ENCODE assay signal across 8 mouse cellular contexts in the genomic region with DNA sequence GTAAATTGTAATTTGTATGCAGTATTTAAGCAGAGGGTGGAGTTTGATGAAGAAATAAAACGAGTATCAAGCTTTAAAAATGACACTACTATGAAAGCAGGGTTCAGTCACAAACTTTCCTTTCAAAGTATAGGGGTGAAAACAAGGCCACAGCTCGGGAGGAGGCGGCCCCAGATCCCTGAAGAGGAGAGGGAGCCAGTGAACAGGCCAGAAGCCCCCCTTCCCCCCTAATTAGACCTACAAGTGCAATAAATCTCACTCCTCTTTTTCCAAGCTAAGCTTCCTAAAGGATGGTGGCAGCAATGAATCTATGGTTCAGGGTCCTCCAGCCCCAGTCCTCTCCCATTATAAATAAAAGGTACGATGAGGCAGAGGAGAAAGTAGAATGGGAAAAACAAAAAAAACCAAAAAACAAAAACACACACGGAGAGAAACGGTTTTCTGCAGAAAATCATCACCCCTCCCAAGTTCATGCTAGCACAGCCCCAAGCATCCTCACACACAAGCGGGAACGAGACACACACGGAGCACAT. TPM values are rescaled to one million over a fixed set of nuclear protein-coding genes. Genes with fewer than 3 reads are reported as not detected.
DNase-seq lines count a peak whose midpoint lies in the region; ATAC-seq and TF ChIP-seq lines count a peak whose summit lies in the region.

No protein-coding gene starts in this region.

- no peak for TF ChIP-seq POLR2A in ES-Bruce4 (IDR thresholded peaks at IDR 0.05; ENCODE audit: insufficient read depth, low read length)

- TF ChIP-seq CTCF in ES-Bruce4 (IDR thresholded peaks at IDR 0.05; ENCODE audit: low read depth, low read length): no peak

- peaks cover 0 to 16% of the 10 kb centered on the region in 2 experiments; a peak in 2 of 4 replicates for H3K4me1 ChIP-seq in heart, embryonic 14.5 days (ENCODE audit: control insufficient read depth in 2 of 2, insufficient read depth in 2 of 2, low read length in 2 of 2)
- H3K4me1 ChIP-seq in ES-Bruce4 (ENCODE audit: control insufficient read depth, insufficient read depth, low read length): no peaks in the 10 kb centered on the region
- H3K4me1 ChIP-seq in forebrain, embryonic 12.5 days: no peaks in the 10 kb centered on the region; the same call in 1 of the 2 replicates
- no peaks in the 10 kb centered on the region for H3K4me1 ChIP-seq in liver, embryonic 13.5 days (replicated peaks)

- H3K4me3 ChIP-seq in heart, embryonic 14.5 days (ENCODE audit: control insufficient read depth in 1 of 2, insufficient read depth in 1 of 2, low read depth in 1 of 2, low read length in 2 of 2): peak overlapping the region; percentile 54 to 81
- peak overlapping the region; percentile 8; the same call in 1 of the 2 replicates for H3K4me3 ChIP-seq in ES-Bruce4 (ENCODE audit: low read depth, low read length)
- H3K4me3 ChIP-seq in forebrain, embryonic 12.5 days (replicated peaks): peak overlapping the region; percentile 96
- H3K4me3 ChIP-seq in liver, embryonic 13.5 days (replicated peaks): peak overlapping the region; percentile 59

- no peak for TF ChIP-seq EP300 in ES-Bruce4 (IDR thresholded peaks at IDR 0.05; ENCODE audit: insufficient read depth, low read depth, low read length)

- peak overlapping the region; percentile 82 for H3K9ac ChIP-seq in heart, embryonic 14.5 days (ENCODE audit: low read length)
- no peak overlapping the region for H3K9ac ChIP-seq in ES-Bruce4 (ENCODE audit: low read depth, poor library complexity, severe bottlenecking)
- H3K9ac ChIP-seq in forebrain, embryonic 12.5 days: peak overlapping the region; percentile 100
- H3K9ac ChIP-seq in liver, embryonic 13.5 days: no peak overlapping the region

- H3K9me3 ChIP-seq in heart, embryonic 14.5 days (ENCODE audit: control insufficient read depth, low read length): no peaks in the 10 kb centered on the region
- H3K9me3 ChIP-seq in ES-Bruce4 (replicated peaks; ENCODE audit: control insufficient read depth, insufficient read depth, low read length, poor library complexity, severe bottlenecking): no peaks in the 10 kb centered on the region
- H3K9me3 ChIP-seq in forebrain, embryonic 12.5 days: no peaks in the 10 kb centered on the region
- no peaks in the 10 kb centered on the region for H3K9me3 ChIP-seq in liver, embryonic 13.5 days (replicated peaks)

- H3K4me2 ChIP-seq in heart, embryonic 14.5 days (ENCODE audit: low read length): peak overlapping the region; percentile 83
- peak overlapping the region; percentile 75 for H3K4me2 ChIP-seq in forebrain, embryonic 12.5 days
- H3K4me2 ChIP-seq in liver, embryonic 13.5 days: peak overlapping the region; percentile 66

- no peak for ATAC-seq in heart, embryonic 14.5 days (ENCODE audit: insufficient number of reproducible peaks, insufficient read depth, low FRiP score, low read depth)
- ATAC-seq in forebrain, embryonic 12.5 days (ENCODE audit: low FRiP score): no peak
- no peak for ATAC-seq in liver, embryonic 13.5 days (ENCODE audit: low read depth)

- no peaks in the 10 kb centered on the region for H3K36me3 ChIP-seq in heart, embryonic 14.5 days (ENCODE audit: control insufficient read depth, insufficient read depth, low read length)
- no peaks in the 10 kb centered on the region for H3K36me3 ChIP-seq in ES-Bruce4 (ENCODE audit: control insufficient read depth, insufficient read depth, low read length, poor library complexity, severe bottlenecking)
- peaks cover 17% of the 10 kb centered on the region for H3K36me3 ChIP-seq in forebrain, embryonic 12.5 days (replicated peaks)
- no peaks in the 10 kb centered on the region for H3K36me3 ChIP-seq in liver, embryonic 13.5 days

- H3K27ac ChIP-seq in heart, embryonic 14.5 days (replicated peaks in 1 of 2; ENCODE audit: control insufficient read depth in 1 of 2, insufficient read depth in 1 of 2, low read depth in 2 of 2, low read length in 2 of 2): peak overlapping the region in 1 of 2 experiments; percentile 83; a peak in 1 of 4 replicates
- H3K27ac ChIP-seq in ES-Bruce4 (ENCODE audit: insufficient read depth, low read length): no peak overlapping the region
- H3K27ac ChIP-seq in forebrain, embryonic 12.5 days: peak overlapping the region; percentile 100
- H3K27ac ChIP-seq in liver, embryonic 13.5 days: no peak overlapping the region

- H3K27me3 ChIP-seq in heart, embryonic 14.5 days (ENCODE audit: control insufficient read depth, insufficient read depth, low read length): peaks cover 51% of the 10 kb centered on the region
- H3K27me3 ChIP-seq in ES-Bruce4 (ENCODE audit: control insufficient read depth, insufficient read depth, low read length, poor library complexity, severe bottlenecking): peaks cover 34% of the 10 kb centered on the region
- H3K27me3 ChIP-seq in forebrain, embryonic 12.5 days: peaks cover 18% of the 10 kb centered on the region
- peaks cover 97% of the 10 kb centered on the region for H3K27me3 ChIP-seq in liver, embryonic 13.5 days

- no peak for DNase-seq in heart, adult 11 months
- no peak for DNase-seq in liver, embryonic 13.5 days
- no peak for DNase-seq in c-Kit-positive CD71-positive TER-119-positive erythroid progenitor cells, embryonic 14.5 days (ENCODE audit: low spot score)
- no peak for DNase-seq in cerebellum, postnatal 14 days
- no peak for DNase-seq in thymus, postnatal 25 days

- 4% methylated on average over 9 of the region's 9 CpGs for WGBS in heart, embryonic 14.5 days
- WGBS in forebrain, embryonic 12.5 days: 0% methylated on average over 9 of the region's 9 CpGs
- 3% methylated on average over 9 of the region's 9 CpGs for WGBS in liver, embryonic 13.5 days (ENCODE audit: insufficient replicate concordance)

RNA-seq across cellular contexts. Expression of a gene that starts 2.2 kb away (rescaled TPM):
- 5.6 and 8.3 TPM in 2 replicates for polyA plus RNA-seq in heart, embryonic 14.5 days (2014; fragmentation: Nextera tagmentation; extraction: Ambion mirVana)
- not detected in 2 replicates for polyA plus RNA-seq in ES-Bruce4 (2011; ENCODE audit: insufficient read depth, insufficient read length, low read depth, missing spikeins)
- 86.3 and 113 TPM in 2 replicates for polyA plus RNA-seq in forebrain, embryonic 12.5 days (2016; fragmentation: Nextera tagmentation; extraction: Ambion mirVana)
- 0.48 and 0.68 TPM in 2 replicates for polyA plus RNA-seq in liver, embryonic 13.5 days (2015; fragmentation: Nextera tagmentation; extraction: Ambion mirVana)

Comparison
In these comparisons a context has a peak if more than half of its experiments do, and no peak if none do; other contexts are left out.
1. H3K4me3 ChIP-seq: peak in every context shown above with its lines; median percentile 96 in forebrain, embryonic 12.5 days; 68 in heart, embryonic 14.5 days; 59 in liver, embryonic 13.5 days; 8 in ES-Bruce4.
2. H3K9ac ChIP-seq: peak in heart, embryonic 14.5 days (single experiment) and forebrain, embryonic 12.5 days (single experiment); none in ES-Bruce4 (single experiment) and liver, embryonic 13.5 days (single experiment).
3. Peak in every context shown above with its lines, with median percentiles within 50 percentile points of each other: H3K4me2 ChIP-seq.